Comparison of ENCODE assay signal across 8 mouse cellular contexts in genomic region chr4:70535289-70535688, GRCm38 (mm10). TPM values are rescaled to one million over a fixed set of nuclear protein-coding genes. Genes with fewer than 3 reads are reported as not detected.
DNase-seq lines count a peak whose midpoint lies in the region; ATAC-seq and TF ChIP-seq lines count a peak whose summit lies in the region.

No protein-coding gene starts in this region.

- peak overlapping the region; percentile 97 for H3K4me2 ChIP-seq in lung, postnatal 0 days (replicated peaks; ENCODE audit: low read depth, low read length)
- H3K4me2 ChIP-seq in limb, embryonic 15.5 days, result peak overlapping the region; percentile 71
- peak overlapping the region; percentile 65 for H3K4me2 ChIP-seq in stomach, embryonic 14.5 days (replicated peaks; ENCODE audit: low read depth, low read length)

- peaks cover 10% of the 10 kb centered on the region for H3K4me1 ChIP-seq in lung, postnatal 0 days (ENCODE audit: insufficient read depth, low read depth, low read length)
- H3K4me1 ChIP-seq in limb, embryonic 15.5 days, result peaks cover 21% of the 10 kb centered on the region
- peaks cover 16% of the 10 kb centered on the region for H3K4me1 ChIP-seq in stomach, embryonic 14.5 days (ENCODE audit: control insufficient read depth, insufficient read depth, low read length)

- H3K4me3 ChIP-seq in lung, postnatal 0 days (ENCODE audit: low read depth, low read length), result peak overlapping the region; percentile 91
- peak overlapping the region; percentile 94 for H3K4me3 ChIP-seq in limb, embryonic 15.5 days
- peak overlapping the region; percentile 90 for H3K4me3 ChIP-seq in stomach, embryonic 14.5 days (ENCODE audit: low read depth, low read length)

- H3K27me3 ChIP-seq in lung, postnatal 0 days (replicated peaks; ENCODE audit: insufficient read depth, low read length), result no peaks in the 10 kb centered on the region
- H3K27me3 ChIP-seq in limb, embryonic 15.5 days, result no peaks in the 10 kb centered on the region
- no peaks in the 10 kb centered on the region for H3K27me3 ChIP-seq in stomach, embryonic 14.5 days (ENCODE audit: control insufficient read depth, insufficient read depth, low read length)

- H3K27ac ChIP-seq in lung, postnatal 0 days (ENCODE audit: low read length), result peak overlapping the region; percentile 95
- H3K27ac ChIP-seq in limb, embryonic 15.5 days, result peak overlapping the region; percentile 95
- peak overlapping the region; percentile 96 for H3K27ac ChIP-seq in stomach, embryonic 14.5 days (ENCODE audit: low read length)

- H3K9me3 ChIP-seq in lung, postnatal 0 days (ENCODE audit: low read length), result no peaks in the 10 kb centered on the region
- no peaks in the 10 kb centered on the region for H3K9me3 ChIP-seq in limb, embryonic 15.5 days
- H3K9me3 ChIP-seq in stomach, embryonic 14.5 days (ENCODE audit: control insufficient read depth, low read depth, low read length), result no peaks in the 10 kb centered on the region

- peak overlapping the region; percentile 76 for H3K9ac ChIP-seq in lung, postnatal 0 days (replicated peaks; ENCODE audit: low read depth)
- H3K9ac ChIP-seq in limb, embryonic 15.5 days, result peak overlapping the region; percentile 98
- peak overlapping the region; percentile 84 for H3K9ac ChIP-seq in stomach, embryonic 14.5 days (replicated peaks; ENCODE audit: low read depth, low read length)

- no peak; the same call in 1 of the 2 replicates for TF ChIP-seq EP300 in lung, postnatal 0 days (IDR thresholded peaks at IDR 0.05)

- H3K36me3 ChIP-seq in lung, postnatal 0 days (ENCODE audit: insufficient read depth, low read length), result no peaks in the 10 kb centered on the region
- H3K36me3 ChIP-seq in limb, embryonic 15.5 days, result no peaks in the 10 kb centered on the region
- H3K36me3 ChIP-seq in stomach, embryonic 14.5 days (ENCODE audit: control insufficient read depth, insufficient read depth, low read length), result no peaks in the 10 kb centered on the region

- peak; percentile 47 for ATAC-seq in lung, postnatal 0 days
- peak; percentile 50 for ATAC-seq in erythroid progenitor cell, adult 5-6 weeks (replicated peaks; ENCODE audit: low FRiP score, poor library complexity, severe bottlenecking)
- peak; percentile 64 for ATAC-seq in limb, embryonic 15.5 days (ENCODE audit: insufficient number of reproducible peaks, low FRiP score, low TSS enrichment, low read depth)
- ATAC-seq in stomach, embryonic 14.5 days (ENCODE audit: insufficient number of reproducible peaks, insufficient read depth, low FRiP score, low read depth), result peak; percentile 64; the same call in 1 of the 2 replicates

- WGBS in lung, postnatal 0 days, result 3% methylated on average over 17 of the region's 18 CpGs
- WGBS in limb, embryonic 15.5 days, result under 1% methylated on average over 18 of the region's 18 CpGs
- under 1% methylated on average over 18 of the region's 18 CpGs for WGBS in stomach, embryonic 14.5 days

- TF ChIP-seq CTCF in lung, postnatal 0 days (IDR thresholded peaks at IDR 0.05), result no peak

- no peak for DNase-seq in lung, postnatal 0 days (ENCODE audit: low spot score)
- DNase-seq in lung, postnatal 14 days, result no peak
- no peak for DNase-seq in urinary bladder, adult 2 months (ENCODE audit: low spot score)
- no peak for DNase-seq in ovary, adult 18-20 months (ENCODE audit: low spot score)
- no peak for DNase-seq in thymus, adult 18-20 months

RNA-seq across cellular contexts. Expression of gene Megf9, which starts 0.5 kb away (rescaled TPM):
- 10.5 and 11.8 TPM in 2 replicates for polyA plus RNA-seq in lung, postnatal 0 days (2015; fragmentation: Nextera tagmentation; extraction: Ambion mirVana)
- total RNA-seq in erythroid progenitor cell, adult 5-6 weeks (2015; ENCODE audit: low replicate concordance), result 13.7 and 22.6 TPM in 2 replicates
- total RNA-seq in erythroid progenitor cell, adult 5-6 weeks (2017; ENCODE audit: low replicate concordance), result 11.0 and 11.3 TPM in 2 replicates
- 11.9 and 12.9 TPM in 2 replicates for polyA plus RNA-seq in limb, embryonic 15.5 days (2015; fragmentation: Nextera tagmentation; extraction: Ambion mirVana)
- polyA plus RNA-seq in stomach, embryonic 14.5 days (2014; fragmentation: Nextera tagmentation; extraction: Ambion mirVana), result 14.6 and 15.3 TPM in 2 replicates
- 9.9 and 10.6 TPM in 2 replicates for polyA plus RNA-seq in urinary bladder, adult 2 months (2012; rRNA removed)
